Mouse (Mus musculus) midbrain, postnatal 0 days (tissue): ENCODE measurements at regions not wholly inside any gene's neighbourhood (a gene's known extent, or its start where the extent isn't known, plus 50 kb on each side); places are given as distances from the start of the nearest gene placed in this dataset.

Experiments used
- ATAC-seq: fragments of 200-750 bp; cut with Nextera tagmentation; 2 replicates; pipeline ENCODE4 v1.8.0; 2017; ENCODE audit warnings: moderate number of reproducible peaks, mild to moderate bottlenecking, moderate TSS enrichment, moderate library complexity; ENCODE audit not compliant: low FRiP score
- DNase-seq: peaks from one replicate; pipeline ENCODE4 v3.0.0-alpha.2; 2015; ENCODE audit warnings: low spot score
- H3K27ac ChIP-seq: fragments of 300-500 bp; sonication (generic); 2 replicates; pipeline ENCODE4 v1.5.1; 2014; ENCODE audit warnings: low read depth, mild to moderate bottlenecking, low read length, mixed read lengths
- H3K27me3 ChIP-seq: fragments of 300-500 bp; sonication (generic); 2 replicates; pipeline ENCODE4 v1.6.1; 2014; ENCODE audit warnings: low read length, control low read depth, mixed read lengths; ENCODE audit not compliant: insufficient read depth
- H3K36me3 ChIP-seq: fragments of 300-500 bp; sonication (generic); 2 replicates; pipeline ENCODE4 v1.6.1; 2014; ENCODE audit warnings: low read length, control low read depth, mixed read lengths; ENCODE audit not compliant: insufficient read depth
- H3K4me1 ChIP-seq: fragments of 300-500 bp; sonication (generic); 2 replicates; pipeline ENCODE4 v1.6.1; 2014; ENCODE audit warnings: mild to moderate bottlenecking, control low read depth, antibody characterized with exemption, low read length, mixed read lengths; ENCODE audit not compliant: insufficient read depth
- H3K4me2 ChIP-seq: fragments of 300-500 bp; sonication (generic); 2 replicates; pipeline ENCODE4 v1.6.1; 2014; ENCODE audit warnings: low read depth, mild to moderate bottlenecking, low read length, mixed read lengths; ENCODE audit not compliant: poor library complexity, severe bottlenecking
- H3K4me3 ChIP-seq: fragments of 300-500 bp; sonication (generic); 2 replicates; pipeline ENCODE4 v1.5.1; 2014; ENCODE audit warnings: low read depth, mild to moderate bottlenecking, low read length, moderate library complexity
- H3K9ac ChIP-seq: fragments of 300-500 bp; sonication (generic); replicated peaks from 2 replicates; pipeline ENCODE4 v1.6.1; 2014; ENCODE audit warnings: mild to moderate bottlenecking, low read length, moderate library complexity, mixed read lengths; ENCODE audit not compliant: poor library complexity, severe bottlenecking
- H3K9me3 ChIP-seq: fragments of 300-500 bp; sonication (generic); 2 replicates; pipeline ENCODE4 v1.6.1; 2016; ENCODE audit warnings: low read length, control low read depth
- CTCF ChIP-seq: IDR thresholded peaks from 2 replicates; pipeline ENCODE4 v1.5.1; 2016; ENCODE audit warnings: antibody characterized with exemption, mild to moderate bottlenecking
- WGBS: fragments of 180-500 bp; shearing (Covaris S2); extraction: QIAGEN DNeasy Blood & Tissue Kit; methylation state at CpG from one replicate; pipeline ENCODE4 v1.1.7; 2014; 5-methylcytosine and 5-hydroxymethylcytosine counted together

DNA sequence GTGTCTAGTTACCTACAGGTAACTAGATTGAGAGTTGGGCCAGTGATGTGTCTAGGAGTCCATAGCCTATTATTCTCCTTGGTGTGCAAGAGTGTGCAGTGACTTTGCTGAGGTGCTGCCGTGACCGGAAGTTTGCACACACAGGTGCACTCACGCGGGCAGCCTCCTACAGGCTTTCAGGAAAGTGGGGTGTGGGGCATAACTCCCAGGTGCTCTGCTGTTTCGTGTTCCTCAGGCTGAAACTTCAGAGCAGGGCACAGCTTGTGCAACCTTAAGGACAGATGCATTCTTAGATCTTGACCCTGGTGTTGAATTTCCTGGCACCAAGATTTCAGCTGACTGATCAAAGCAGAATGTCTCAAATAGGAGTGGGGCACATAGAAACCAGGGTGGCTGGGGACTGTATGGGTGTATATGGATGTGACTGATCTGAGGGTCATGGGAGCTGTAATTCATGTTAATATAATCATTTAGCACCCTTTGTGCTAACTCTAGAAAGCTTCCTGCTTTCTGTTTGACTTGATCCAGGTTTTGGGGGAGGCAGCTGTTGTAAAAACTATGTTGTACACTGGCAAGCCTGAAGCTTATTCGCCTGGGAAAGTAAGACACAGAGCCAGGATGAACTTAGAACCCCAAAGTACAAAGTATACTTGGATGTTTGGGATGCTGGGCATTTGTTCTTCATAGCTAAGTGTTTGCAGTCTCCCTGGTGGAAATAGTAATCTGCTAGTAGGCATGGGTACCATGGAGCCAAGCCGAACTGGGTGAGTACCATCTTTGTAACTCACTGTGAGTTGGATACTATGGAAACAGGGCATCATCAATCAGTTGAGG is 1234.6 kb upstream of the A1bg start:
- Histone ChIP-seq H3K4me1 (no peaks in the 10 kb centered on the region), H3K27me3 (no peaks in the 10 kb centered on the region), H3K4me2 (no peak overlapping the region), H3K36me3 (no peaks in the 10 kb centered on the region), H3K9me3 (no peaks in the 10 kb centered on the region), H3K9ac (no peak overlapping the region), H3K4me3 (no peak overlapping the region), H3K27ac (no peak overlapping the region)
- DNase-seq (no peak), ATAC-seq (no peak)
- 93% methylated on average over 7 of the region's 7 CpGs for WGBS
- no peak for TF ChIP-seq CTCF

GRCm38 (mm10) chr15:62153222-62153621 is 1230.4 kb upstream of the A1bg start:
- ATAC-seq = peak; percentile 12; the same call in 1 of the 2 replicates
- WGBS = 51% methylated on average over 9 of the region's 9 CpGs
- no peak for DNase-seq
- H3K4me3 ChIP-seq = no peak overlapping the region
- TF ChIP-seq CTCF = no peak
- H3K27ac ChIP-seq = no peak overlapping the region
- H3K36me3 ChIP-seq = no peaks in the 10 kb centered on the region
- H3K9ac ChIP-seq = no peak overlapping the region
- H3K4me1 ChIP-seq = no peaks in the 10 kb centered on the region
- H3K27me3 ChIP-seq = no peaks in the 10 kb centered on the region
- no peak overlapping the region for H3K4me2 ChIP-seq
- no peaks in the 10 kb centered on the region for H3K9me3 ChIP-seq

DNA sequence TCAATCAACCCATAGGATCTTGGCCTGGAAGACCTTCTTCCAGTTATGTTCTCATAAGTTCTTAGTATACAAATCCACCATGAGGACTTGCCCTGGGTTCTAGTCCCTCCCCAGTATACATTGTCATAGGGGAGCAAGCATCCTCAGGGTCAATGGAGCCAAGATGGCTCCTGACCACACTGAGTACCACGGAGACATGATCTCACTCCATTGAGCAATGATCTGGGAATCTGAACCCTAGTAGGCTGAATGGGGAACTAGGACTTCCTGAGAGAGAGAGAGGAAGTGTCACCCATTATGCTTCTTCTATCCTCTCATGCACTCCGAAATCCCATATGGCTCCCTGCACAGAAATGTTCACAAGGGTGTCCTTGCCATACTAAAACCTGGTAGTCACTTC is 1229.3 kb upstream of the A1bg start:
- Histone ChIP-seq H3K9ac (no peak overlapping the region), H3K27ac (no peak overlapping the region), H3K4me1 (no peaks in the 10 kb centered on the region), H3K4me3 (no peak overlapping the region), H3K4me2 (no peak overlapping the region), H3K27me3 (no peaks in the 10 kb centered on the region), H3K36me3 (no peaks in the 10 kb centered on the region), H3K9me3 (no peaks in the 10 kb centered on the region)
- ATAC-seq = no peak
- WGBS = 93% methylated on average over 2 of the region's 2 CpGs
- no peak for DNase-seq
- no peak for TF ChIP-seq CTCF

GRCm38 (mm10) chr15:62151690-62152089 is 1228.9 kb upstream of the A1bg start:
- H3K4me1 ChIP-seq = no peaks in the 10 kb centered on the region
- ATAC-seq (no peak), DNase-seq (no peak)
- H3K9me3 ChIP-seq = no peaks in the 10 kb centered on the region
- no peaks in the 10 kb centered on the region for H3K27me3 ChIP-seq
- no peak overlapping the region for H3K4me2 ChIP-seq
- H3K36me3 ChIP-seq = no peaks in the 10 kb centered on the region
- no peak overlapping the region for H3K27ac ChIP-seq
- 96% methylated on average over 3 of the region's 3 CpGs for whole genome bisulfite sequencing
- no peak overlapping the region for H3K4me3 ChIP-seq
- TF ChIP-seq CTCF = no peak
- H3K9ac ChIP-seq = no peak overlapping the region

DNA sequence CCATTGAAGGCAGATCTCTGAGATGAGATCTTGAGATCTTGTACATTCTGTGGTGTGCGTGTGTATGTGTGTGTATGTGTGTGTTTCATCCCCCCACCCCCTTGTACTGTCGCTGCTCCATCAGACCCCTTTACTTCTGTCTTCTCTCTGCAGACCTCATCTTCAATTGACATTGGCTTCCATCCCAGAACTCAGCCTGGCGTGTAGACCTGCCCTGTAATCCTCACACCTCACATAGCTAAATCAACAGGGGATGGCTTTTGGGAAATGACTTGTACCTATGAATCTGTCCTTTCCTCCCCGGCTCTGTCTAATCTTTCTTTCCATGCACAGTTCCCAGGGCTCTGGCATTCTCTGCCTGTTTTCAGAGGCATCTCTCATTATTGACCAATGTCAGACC is 1227.5 kb upstream of the A1bg start:
- no peak overlapping the region for H3K4me3 ChIP-seq
- DNase-seq (peak; percentile 51), ATAC-seq (no peak)
- no peaks in the 10 kb centered on the region for H3K27me3 ChIP-seq
- H3K36me3 ChIP-seq = no peaks in the 10 kb centered on the region
- TF ChIP-seq CTCF = no peak
- H3K4me1 ChIP-seq = no peaks in the 10 kb centered on the region
- no peak overlapping the region for H3K9ac ChIP-seq
- H3K4me2 ChIP-seq = no peak overlapping the region
- WGBS = 83% methylated on average over 4 of the region's 4 CpGs
- H3K9me3 ChIP-seq = no peaks in the 10 kb centered on the region
- H3K27ac ChIP-seq = no peak overlapping the region

DNA sequence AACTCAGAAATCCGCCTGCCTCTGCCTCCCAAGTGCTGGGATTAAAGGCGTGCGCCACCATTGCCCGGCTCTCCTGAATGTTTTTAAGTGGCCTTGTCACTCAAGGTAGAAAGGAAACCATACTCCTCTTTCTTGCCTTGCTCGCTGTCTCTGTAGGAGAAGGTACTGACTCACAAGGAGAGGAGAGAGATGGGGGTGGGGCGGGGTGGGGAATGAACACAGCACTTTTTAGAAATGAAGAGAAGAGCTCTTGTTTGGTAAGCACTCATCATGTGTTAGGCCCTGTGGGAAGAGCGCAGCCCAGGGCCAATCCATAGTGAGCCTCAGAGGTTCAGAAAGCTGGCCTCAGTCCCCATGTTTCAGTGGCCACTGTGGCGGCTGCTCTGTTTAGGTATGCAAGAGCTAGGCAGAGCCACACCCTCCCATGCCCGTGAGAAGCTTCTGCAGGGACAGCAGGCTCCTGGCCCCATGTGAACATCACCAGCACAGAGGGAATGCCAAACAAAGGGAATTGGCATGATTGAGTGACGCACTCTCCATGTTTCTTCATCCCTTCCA is 1225.9 kb upstream of the A1bg start:
- WGBS = 93% methylated on average over 10 of the region's 10 CpGs
- H3K27me3 ChIP-seq = no peaks in the 10 kb centered on the region
- DNase-seq = no peak
- H3K9me3 ChIP-seq = no peaks in the 10 kb centered on the region
- no peak overlapping the region for H3K9ac ChIP-seq
- H3K4me3 ChIP-seq = no peak overlapping the region
- H3K27ac ChIP-seq = no peak overlapping the region
- no peak overlapping the region for H3K4me2 ChIP-seq
- TF ChIP-seq CTCF = no peak
- no peaks in the 10 kb centered on the region for H3K4me1 ChIP-seq
- no peaks in the 10 kb centered on the region for H3K36me3 ChIP-seq
- ATAC-seq = no peak
